Mouse (Mus musculus): Measurements from ENCODE around the gene Zfp324. TPM values are rescaled to one million over a fixed set of nuclear protein-coding genes. Genes with fewer than 3 reads are reported as not detected.
"Not testable (repeated sequence)": the region's sequence is repeated elsewhere in the genome, so short reads cannot be mapped to it uniquely, and the experiment has no call there.

The Zfp324 gene
- polyA plus RNA-seq, 1 experiment from 2014 or later: 5.9 TPM

- H3K4me1 ChIP-seq; H3K9me3 ChIP-seq; H3K36me3 ChIP-seq; H3K27me3 ChIP-seq (replicated peaks); H3K4me2 ChIP-seq; H3K4me3 ChIP-seq; H3K27ac ChIP-seq (replicated peaks); H3K9ac ChIP-seq; ATAC-seq (ENCODE audit: extremely low read depth, insufficient number of reproducible peaks, low FRiP score, low TSS enrichment): not testable (repeated sequence)
- WGBS: 77% methylated on average over 4 of the region's 4 CpGs
These were observed 28.3 kb upstream of the Zfp324 start for GRCm38 (mm10) chr7:12937254-12937803.

DNA sequence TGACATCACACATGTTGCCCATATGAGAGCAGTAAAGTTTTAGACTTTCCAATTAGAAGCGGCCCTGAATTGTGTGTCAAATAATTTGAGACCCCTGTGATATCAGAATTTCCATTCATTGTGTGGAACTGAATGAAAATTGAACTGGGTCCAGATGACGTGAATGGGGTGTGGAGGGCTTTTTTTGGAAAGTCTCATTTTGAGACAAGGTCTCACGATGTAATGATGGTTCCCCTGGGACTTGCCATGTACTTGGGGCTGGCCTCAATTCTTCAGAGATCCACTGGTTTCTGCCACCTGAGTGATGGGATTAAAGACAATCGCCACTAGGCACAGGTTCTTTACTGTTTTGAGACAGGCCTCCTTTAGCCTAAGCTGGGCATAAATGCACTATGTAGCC lies 25.0 kb upstream of the Zfp324 start:
- ATAC-seq (ENCODE audit: extremely low read depth, insufficient number of reproducible peaks, low FRiP score, low TSS enrichment): no peak
- Histone ChIP-seq H3K27ac (replicated peaks) (no peak overlapping the region), H3K36me3 (no peaks in the 10 kb centered on the region), H3K9me3 (no peaks in the 10 kb centered on the region), H3K9ac (no peak overlapping the region), H3K27me3 (replicated peaks) (no peaks in the 10 kb centered on the region), H3K4me2 (no peak overlapping the region), H3K4me1 (no peaks in the 10 kb centered on the region), H3K4me3 (no peak overlapping the region)
- 80% methylated on average over 4 of the region's 4 CpGs for WGBS

DNA sequence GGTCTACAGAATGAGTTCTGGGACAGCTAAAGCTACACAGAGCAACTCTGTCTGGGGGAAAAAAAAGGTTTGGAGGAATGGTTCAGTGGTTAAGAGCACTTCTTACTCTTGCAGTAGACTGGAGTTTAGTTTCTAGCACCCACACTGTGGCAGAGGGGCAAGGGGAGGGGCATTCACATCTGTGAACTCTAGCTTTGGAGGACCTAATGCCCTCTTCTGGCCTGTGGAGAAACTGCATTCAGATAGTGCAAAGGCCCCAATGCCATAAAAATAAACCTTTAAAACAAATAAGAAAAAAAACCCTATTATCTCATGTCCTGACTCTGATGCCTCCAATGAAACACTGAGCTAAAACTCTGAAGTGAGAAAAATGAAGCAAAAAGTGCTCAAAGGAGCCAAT lies 22.1 kb upstream of the Zfp324 start:
- Histone ChIP-seq H3K4me2 (no peak overlapping the region), H3K9ac (no peak overlapping the region), H3K4me3 (no peak overlapping the region), H3K9me3 (no peaks in the 10 kb centered on the region), H3K4me1 (no peaks in the 10 kb centered on the region), H3K27me3 (replicated peaks) (no peaks in the 10 kb centered on the region), H3K36me3 (no peaks in the 10 kb centered on the region), H3K27ac (replicated peaks) (no peak overlapping the region)
- ATAC-seq (ENCODE audit: extremely low read depth, insufficient number of reproducible peaks, low FRiP score, low TSS enrichment): no peak

DNA sequence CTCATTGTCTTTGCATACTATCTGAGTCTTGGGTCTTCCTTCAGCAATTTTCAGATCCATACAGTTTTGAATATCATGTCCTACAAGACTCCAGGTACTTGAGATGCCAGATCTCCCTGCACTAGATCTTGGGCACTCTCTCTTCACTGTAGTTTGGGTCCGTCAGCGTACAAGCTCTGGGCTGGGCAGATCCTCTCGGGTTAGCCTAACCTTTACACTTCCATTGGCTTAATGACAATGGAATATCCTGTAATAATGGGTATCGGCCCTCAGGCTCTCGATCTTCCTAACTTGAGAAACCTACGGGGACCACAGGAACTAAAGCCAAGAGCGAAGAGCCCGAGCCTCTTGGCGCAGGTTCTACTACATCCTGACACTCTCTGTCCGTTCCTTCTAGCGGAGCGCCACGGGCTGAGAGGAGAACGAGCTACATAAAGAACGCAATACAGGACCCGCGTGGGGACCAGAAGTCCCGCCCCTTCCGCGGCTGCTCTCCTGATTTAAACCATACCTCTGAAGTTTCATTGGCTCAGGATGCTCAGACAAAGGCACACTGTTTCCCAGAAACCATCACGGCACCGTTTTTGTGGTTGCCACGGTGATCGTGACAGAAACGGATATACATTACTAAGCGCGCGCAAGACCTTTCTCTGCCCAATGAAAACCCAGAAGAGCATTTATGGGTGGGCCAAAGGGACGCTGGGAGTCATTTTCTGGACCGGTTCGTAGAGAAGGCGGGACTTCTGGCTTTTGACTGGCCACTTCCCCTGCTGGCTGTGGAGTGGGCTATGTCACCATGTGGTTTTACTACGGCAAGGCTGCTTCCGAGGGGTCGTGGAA lies 16.4 kb upstream of the Zfp324 start:
- Histone ChIP-seq H3K9me3 (no peaks in the 10 kb centered on the region), H3K27ac (replicated peaks) (peak overlapping the region; percentile 79), H3K4me2 (peak overlapping the region; percentile 89), H3K36me3 (no peaks in the 10 kb centered on the region), H3K27me3 (replicated peaks) (no peaks in the 10 kb centered on the region), H3K9ac (peak overlapping the region; percentile 79), H3K4me3 (peak overlapping the region; percentile 59), H3K4me1 (peaks cover 16% of the 10 kb centered on the region)
- 9% methylated on average over 35 of the region's 35 CpGs for WGBS
- ATAC-seq (ENCODE audit: extremely low read depth, insufficient number of reproducible peaks, low FRiP score, low TSS enrichment): peak; percentile 88

- H3K36me3 ChIP-seq: no peaks in the 10 kb centered on the region
- no peaks in the 10 kb centered on the region for H3K9me3 ChIP-seq
- peak; percentile 29; the same call in 1 of the 2 replicates for ATAC-seq (ENCODE audit: extremely low read depth, insufficient number of reproducible peaks, low FRiP score, low TSS enrichment)
- H3K4me3 ChIP-seq: peak overlapping the region; percentile 59
- 5% methylated on average over 16 of the region's 16 CpGs for WGBS
- no peaks in the 10 kb centered on the region for H3K27me3 ChIP-seq (replicated peaks)
- peak overlapping the region; percentile 89 for H3K4me2 ChIP-seq
- H3K9ac ChIP-seq: peak overlapping the region; percentile 79
- peaks cover 16% of the 10 kb centered on the region for H3K4me1 ChIP-seq
- peak overlapping the region; percentile 79 for H3K27ac ChIP-seq (replicated peaks)
These were observed 15.8 kb upstream of the Zfp324 start for GRCm38 (mm10) chr7:12949872-12950229.

GRCm38 (mm10) chr7:12954896-12955295 lies 10.7 kb upstream of the Zfp324 start:
- ATAC-seq (ENCODE audit: extremely low read depth, insufficient number of reproducible peaks, low FRiP score, low TSS enrichment): no peak
- WGBS: 43% methylated on average over 3 of the region's 3 CpGs

DNA sequence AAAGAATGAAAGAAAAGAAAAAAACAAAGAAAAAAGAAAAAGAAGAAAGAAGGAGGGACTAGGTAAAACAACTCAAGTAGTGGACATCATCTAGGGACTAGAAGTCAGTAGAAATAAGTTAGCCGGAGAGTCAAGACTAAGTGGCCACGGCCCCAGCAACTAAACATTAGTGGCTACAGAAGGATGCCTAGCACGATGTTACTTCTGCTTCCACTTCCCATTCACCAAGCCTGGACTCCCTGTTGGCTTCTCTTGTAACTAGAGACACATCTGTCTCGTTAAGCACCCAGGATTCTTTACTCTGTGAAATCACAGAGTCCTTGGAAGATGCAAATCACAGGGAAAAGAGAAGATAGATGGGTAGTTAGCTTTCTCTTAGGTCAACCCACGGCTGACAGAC lies 8.1 kb upstream of the Zfp324 start:
- H3K27ac ChIP-seq (replicated peaks): no peak overlapping the region
- peaks cover 4% of the 10 kb centered on the region; the same call in 1 of the 2 replicates for H3K4me1 ChIP-seq
- no peaks in the 10 kb centered on the region for H3K36me3 ChIP-seq
- no peaks in the 10 kb centered on the region for H3K9me3 ChIP-seq
- H3K4me3 ChIP-seq: no peak overlapping the region
- no peak overlapping the region for H3K9ac ChIP-seq
- 67% methylated on average over 5 of the region's 5 CpGs for WGBS
- H3K27me3 ChIP-seq (replicated peaks): no peaks in the 10 kb centered on the region
- no peak overlapping the region for H3K4me2 ChIP-seq
- ATAC-seq (ENCODE audit: extremely low read depth, insufficient number of reproducible peaks, low FRiP score, low TSS enrichment): no peak

More at GRCm38 (mm10) chr7:12954896-12955295, 10.7 kb upstream of the Zfp324 start:
- Histone ChIP-seq H3K27ac (replicated peaks) (no peak overlapping the region), H3K4me3 (no peak overlapping the region), H3K4me1 (peaks cover 9% of the 10 kb centered on the region), H3K27me3 (replicated peaks) (no peaks in the 10 kb centered on the region), H3K36me3 (no peaks in the 10 kb centered on the region), H3K9me3 (no peaks in the 10 kb centered on the region), H3K9ac (no peak overlapping the region), H3K4me2 (no peak overlapping the region)

DNA sequence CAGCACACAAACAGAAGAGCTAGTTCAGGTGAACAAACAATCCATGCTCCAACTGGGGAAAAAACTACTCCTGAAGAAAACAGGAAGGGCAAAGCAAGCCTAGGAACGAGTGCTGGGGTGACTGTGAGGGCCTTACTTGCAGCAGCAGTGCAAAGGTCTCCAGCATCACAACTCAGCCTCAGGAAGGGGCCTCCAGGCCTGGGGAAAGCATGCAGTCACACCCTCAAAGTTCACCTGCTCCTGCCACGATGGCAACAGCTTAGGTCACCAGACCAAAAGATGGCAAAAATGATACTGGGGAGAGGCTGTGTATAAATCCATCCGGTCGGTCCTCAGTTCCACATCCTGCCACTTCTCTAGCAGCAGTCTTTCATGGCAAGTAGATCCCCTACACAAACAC lies 6.7 kb upstream of the Zfp324 start:
- no peak for ATAC-seq (ENCODE audit: extremely low read depth, insufficient number of reproducible peaks, low FRiP score, low TSS enrichment)
- H3K9ac ChIP-seq: no peak overlapping the region

GRCm38 (mm10) chr7:12959718-12960117 lies 5.9 kb upstream of the Zfp324 start:
- Histone ChIP-seq H3K4me2 (no peak overlapping the region), H3K36me3 (no peaks in the 10 kb centered on the region), H3K9ac (no peak overlapping the region), H3K27me3 (replicated peaks) (no peaks in the 10 kb centered on the region), H3K27ac (replicated peaks) (no peak overlapping the region), H3K4me3 (no peak overlapping the region), H3K9me3 (no peaks in the 10 kb centered on the region), H3K4me1 (peaks cover 4% of the 10 kb centered on the region; the same call in 1 of the 2 replicates)
- WGBS: 25% methylated on average over 4 of the region's 4 CpGs
- no peak for ATAC-seq (ENCODE audit: extremely low read depth, insufficient number of reproducible peaks, low FRiP score, low TSS enrichment)

More for the DNA sequence above, 6.7 kb upstream of the Zfp324 start:
- 72% methylated on average over 4 of the region's 4 CpGs for WGBS
- H3K9me3 ChIP-seq: no peaks in the 10 kb centered on the region
- no peak overlapping the region for H3K27ac ChIP-seq (replicated peaks)
- peaks cover 4% of the 10 kb centered on the region; the same call in 1 of the 2 replicates for H3K4me1 ChIP-seq
- H3K27me3 ChIP-seq (replicated peaks): no peaks in the 10 kb centered on the region
- H3K4me3 ChIP-seq: no peak overlapping the region
- no peak overlapping the region for H3K4me2 ChIP-seq
- no peaks in the 10 kb centered on the region for H3K36me3 ChIP-seq

GRCm38 (mm10) chr7:12961511-12962141 lies 4.0 kb upstream of the Zfp324 start:
- Histone ChIP-seq H3K27ac (replicated peaks) (peak overlapping the region; percentile 87), H3K27me3 (replicated peaks) (no peaks in the 10 kb centered on the region), H3K4me3 (peak overlapping the region; percentile 67), H3K9ac (peak overlapping the region; percentile 86), H3K4me1 (peaks cover 13% of the 10 kb centered on the region), H3K9me3 (no peaks in the 10 kb centered on the region), H3K4me2 (peak overlapping the region; percentile 79), H3K36me3 (no peaks in the 10 kb centered on the region)
- ATAC-seq (ENCODE audit: extremely low read depth, insufficient number of reproducible peaks, low FRiP score, low TSS enrichment): no peak
- WGBS: 1% methylated on average over 29 of the region's 29 CpGs

DNA sequence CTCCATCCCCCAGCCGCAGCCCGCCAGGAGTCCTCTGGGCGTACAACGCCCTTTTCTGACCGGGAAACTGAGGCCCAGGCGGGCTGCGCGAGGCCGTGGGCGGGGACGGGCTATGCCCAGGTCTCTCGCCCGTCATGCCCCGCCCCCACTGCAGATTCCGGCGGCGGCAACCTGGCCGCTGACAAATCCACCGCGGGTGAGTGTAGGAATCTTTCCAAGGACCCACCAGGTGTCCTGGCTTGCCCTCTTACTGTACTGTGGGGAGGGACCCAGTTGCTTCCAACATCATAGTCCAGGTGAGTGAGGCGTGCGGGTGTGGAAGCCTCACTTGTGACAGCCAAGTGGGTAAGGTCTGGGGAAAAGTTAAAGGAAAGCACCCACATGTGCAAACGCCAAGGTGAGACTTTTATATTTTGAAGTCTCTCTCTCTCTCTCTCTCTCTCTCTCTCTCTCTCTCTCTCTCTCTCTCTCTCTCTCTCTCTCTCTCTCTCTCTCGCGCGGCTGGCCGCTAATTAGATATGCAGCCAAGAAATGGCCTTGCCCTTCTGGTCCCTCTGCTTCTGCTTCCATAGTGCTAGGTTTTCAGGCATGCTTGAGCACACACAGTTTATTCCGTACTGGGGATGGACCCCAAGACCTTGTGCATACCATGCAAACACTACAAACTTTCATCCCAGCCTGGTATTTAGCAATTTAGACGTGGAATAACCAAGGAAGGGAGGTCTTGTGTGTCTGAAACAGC lies 637 bp downstream of the Zfp324 start:
- Histone ChIP-seq H3K4me3 (peak overlapping the region; percentile 94), H3K4me1 (peaks cover 19% of the 10 kb centered on the region), H3K9me3 (no peaks in the 10 kb centered on the region), H3K27me3 (replicated peaks) (no peaks in the 10 kb centered on the region), H3K27ac (replicated peaks) (peak overlapping the region; percentile 91), H3K9ac (peak overlapping the region; percentile 98), H3K4me2 (peak overlapping the region; percentile 94), H3K36me3 (peaks cover 29% of the 10 kb centered on the region)
- under 1% methylated on average over 29 of the region's 29 CpGs for WGBS
- peak; percentile 70 for ATAC-seq (ENCODE audit: extremely low read depth, insufficient number of reproducible peaks, low FRiP score, low TSS enrichment)

All from heart, embryonic 13.5 days (tissue).